Mouse (Mus musculus): ENCODE measurements at regions not wholly inside any gene's neighbourhood (a gene's known extent, or its start where the extent isn't known, plus 50 kb on each side); places are given as distances from the start of the nearest gene placed in this dataset.
A peak's percentile ranks its signal among the peaks of the same experiment; 100 is the strongest.

DNA sequence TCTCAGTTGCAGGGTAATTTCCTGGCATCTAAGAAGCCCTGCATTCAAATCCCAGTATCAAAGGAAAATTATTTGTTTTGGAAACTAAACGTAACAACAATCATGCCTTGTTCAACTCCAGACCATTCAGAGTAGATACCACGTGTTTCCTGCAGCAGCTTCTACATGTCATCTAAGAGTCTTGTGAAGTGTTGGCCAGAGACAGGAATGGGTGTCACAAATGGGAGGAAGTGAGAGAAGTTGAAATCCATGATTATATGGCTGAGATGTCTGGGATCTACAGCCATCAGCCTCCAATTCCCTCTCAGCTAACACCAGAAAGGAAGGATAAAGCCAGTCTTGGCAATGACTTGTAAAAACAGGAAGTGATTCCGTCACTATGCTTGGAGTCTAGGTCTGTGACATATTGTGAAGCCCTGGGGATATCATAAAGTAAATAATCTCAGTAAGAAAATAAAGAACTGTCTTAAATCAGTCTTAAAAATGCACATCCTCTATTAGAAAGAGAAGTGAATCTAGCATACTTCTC lies 495.4 kb downstream of the 9430069I07Rik start:
- ATAC-seq (replicated peaks; ENCODE audit: insufficient number of reproducible peaks, low FRiP score, low TSS enrichment): 0 out of 2 replicates have a peak, but pooled peaks have one; percentile 31
- whole genome bisulfite sequencing (ENCODE audit: insufficient replicate concordance): 52% methylated on average over 3 of the region's 3 CpGs
- no peaks in the 10 kb centered on the region for H3K4me1 ChIP-seq (ENCODE audit: control insufficient read depth, insufficient read depth, low read length)
- H3K4me2 ChIP-seq: no peak overlapping the region
- H3K9ac ChIP-seq (ENCODE audit: low read depth, low read length): no peak overlapping the region
- H3K4me3 ChIP-seq (ENCODE audit: low read depth, low read length): no peak overlapping the region
- no peaks in the 10 kb centered on the region for H3K27me3 ChIP-seq (ENCODE audit: control insufficient read depth, insufficient read depth, low read length)
- no peak overlapping the region for H3K27ac ChIP-seq (ENCODE audit: low read depth, low read length)
- no peaks in the 10 kb centered on the region for H3K9me3 ChIP-seq (replicated peaks; ENCODE audit: control insufficient read depth, low read length)
- no peaks in the 10 kb centered on the region for H3K36me3 ChIP-seq (ENCODE audit: control insufficient read depth, insufficient read depth, low read length)

DNA sequence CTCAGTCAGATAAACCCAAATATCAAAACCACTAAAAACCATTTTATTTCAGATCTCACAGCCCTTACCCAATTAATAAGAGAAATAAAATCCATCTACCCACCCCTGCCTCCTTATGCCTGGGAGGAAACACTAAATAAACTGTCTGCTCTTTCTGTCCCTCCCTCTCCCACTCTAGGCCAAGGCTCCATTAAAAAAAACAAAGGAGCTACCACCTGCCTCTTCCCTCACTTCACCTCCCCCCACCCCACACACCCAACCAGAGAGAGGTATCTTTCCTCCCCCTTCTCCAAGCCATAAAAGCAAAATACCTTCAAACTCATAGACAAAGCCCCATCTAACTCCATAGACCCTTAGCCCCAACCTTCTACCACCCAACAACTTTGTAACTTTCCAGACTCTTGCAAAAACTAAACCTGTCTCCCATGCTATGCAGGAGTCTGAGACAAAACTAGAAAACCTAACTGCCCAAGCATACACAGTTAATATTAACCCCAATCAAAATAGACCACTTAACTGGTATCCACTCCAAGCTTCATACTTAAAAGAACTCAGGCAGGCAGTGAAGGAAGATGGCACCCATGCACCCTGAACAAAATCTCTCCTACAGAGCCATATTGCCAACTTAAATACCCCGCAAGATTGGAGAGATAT lies 532.1 kb downstream of the 9430069I07Rik start:
- H3K4me2 ChIP-seq: no peak overlapping the region
- no peak overlapping the region for H3K4me3 ChIP-seq (ENCODE audit: low read depth, low read length)
- H3K9me3 ChIP-seq (replicated peaks; ENCODE audit: control insufficient read depth, low read length): no peaks in the 10 kb centered on the region
- 83% methylated on average over 1 of the region's 1 CpGs for WGBS (ENCODE audit: insufficient replicate concordance)
- H3K36me3 ChIP-seq (ENCODE audit: control insufficient read depth, insufficient read depth, low read length): no peaks in the 10 kb centered on the region
- no peak for ATAC-seq (replicated peaks; ENCODE audit: insufficient number of reproducible peaks, low FRiP score, low TSS enrichment)
- no peak overlapping the region for H3K9ac ChIP-seq (ENCODE audit: low read depth, low read length)
- H3K27ac ChIP-seq (ENCODE audit: low read depth, low read length): no peak overlapping the region
- no peaks in the 10 kb centered on the region for H3K4me1 ChIP-seq (ENCODE audit: control insufficient read depth, insufficient read depth, low read length)
- no peaks in the 10 kb centered on the region for H3K27me3 ChIP-seq (ENCODE audit: control insufficient read depth, insufficient read depth, low read length)

DNA sequence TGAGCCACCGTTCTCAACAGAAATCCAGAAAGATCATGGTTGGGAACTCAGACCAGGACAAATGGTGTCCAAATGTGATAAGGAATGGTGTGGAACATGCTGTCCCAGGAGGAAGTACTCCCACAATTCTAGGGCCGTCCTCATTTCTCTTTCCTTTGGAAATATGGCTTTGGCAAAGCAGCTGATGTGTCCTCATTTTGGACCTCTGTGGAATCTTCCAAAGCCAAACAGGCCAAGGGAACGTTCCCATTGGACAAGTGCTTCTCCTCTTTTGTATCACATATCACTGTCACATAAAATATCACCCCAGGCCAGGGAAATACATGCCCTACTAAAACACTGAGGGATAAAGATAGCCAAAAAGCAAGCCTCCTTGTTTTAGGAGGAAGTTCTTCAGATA lies 532.8 kb downstream of the 9430069I07Rik start:
- no peaks in the 10 kb centered on the region for H3K9me3 ChIP-seq (replicated peaks; ENCODE audit: control insufficient read depth, low read length)
- no peak for ATAC-seq (replicated peaks; ENCODE audit: insufficient number of reproducible peaks, low FRiP score, low TSS enrichment)
- H3K27ac ChIP-seq (ENCODE audit: low read depth, low read length): no peak overlapping the region
- WGBS (ENCODE audit: insufficient replicate concordance): 85% methylated on average over 3 of the region's 3 CpGs
- H3K4me1 ChIP-seq (ENCODE audit: control insufficient read depth, insufficient read depth, low read length): no peaks in the 10 kb centered on the region
- no peak overlapping the region for H3K4me3 ChIP-seq (ENCODE audit: low read depth, low read length)
- no peaks in the 10 kb centered on the region for H3K27me3 ChIP-seq (ENCODE audit: control insufficient read depth, insufficient read depth, low read length)
- H3K9ac ChIP-seq (ENCODE audit: low read depth, low read length): no peak overlapping the region
- H3K36me3 ChIP-seq (ENCODE audit: control insufficient read depth, insufficient read depth, low read length): no peaks in the 10 kb centered on the region
- H3K4me2 ChIP-seq: no peak overlapping the region

DNA sequence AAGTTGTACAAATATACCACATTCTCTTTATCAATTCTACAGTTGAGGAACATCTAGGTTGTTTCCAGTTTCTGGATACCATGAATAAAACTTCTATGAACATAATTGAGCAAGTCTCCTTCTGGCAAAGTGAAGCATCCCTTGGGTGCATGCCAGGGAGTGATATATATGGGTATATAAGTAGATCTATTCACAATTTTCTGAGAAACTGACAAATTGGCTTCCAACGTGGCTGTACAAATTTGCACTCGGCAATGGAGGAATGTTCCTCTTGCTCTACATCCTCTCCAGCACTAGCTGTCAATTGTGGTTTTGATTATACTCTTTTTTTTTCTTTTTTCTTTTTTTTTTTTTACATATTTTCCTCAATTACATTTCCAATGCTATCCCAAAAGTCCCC lies 576.7 kb downstream of the 9430069I07Rik start:
- H3K27me3 ChIP-seq (ENCODE audit: control insufficient read depth, insufficient read depth, low read length): no peaks in the 10 kb centered on the region
- H3K4me1 ChIP-seq (ENCODE audit: control insufficient read depth, insufficient read depth, low read length): no peaks in the 10 kb centered on the region
- no peaks in the 10 kb centered on the region for H3K9me3 ChIP-seq (replicated peaks; ENCODE audit: control insufficient read depth, low read length)
- ATAC-seq (replicated peaks; ENCODE audit: insufficient number of reproducible peaks, low FRiP score, low TSS enrichment): no peak
- H3K4me3 ChIP-seq (ENCODE audit: low read depth, low read length): no peak overlapping the region
- H3K4me2 ChIP-seq: no peak overlapping the region
- 71% methylated on average over 2 of the region's 2 CpGs for WGBS (ENCODE audit: insufficient replicate concordance)
- no peak overlapping the region for H3K9ac ChIP-seq (ENCODE audit: low read depth, low read length)
- H3K36me3 ChIP-seq (ENCODE audit: control insufficient read depth, insufficient read depth, low read length): no peaks in the 10 kb centered on the region
- no peak overlapping the region for H3K27ac ChIP-seq (ENCODE audit: low read depth, low read length)

DNA sequence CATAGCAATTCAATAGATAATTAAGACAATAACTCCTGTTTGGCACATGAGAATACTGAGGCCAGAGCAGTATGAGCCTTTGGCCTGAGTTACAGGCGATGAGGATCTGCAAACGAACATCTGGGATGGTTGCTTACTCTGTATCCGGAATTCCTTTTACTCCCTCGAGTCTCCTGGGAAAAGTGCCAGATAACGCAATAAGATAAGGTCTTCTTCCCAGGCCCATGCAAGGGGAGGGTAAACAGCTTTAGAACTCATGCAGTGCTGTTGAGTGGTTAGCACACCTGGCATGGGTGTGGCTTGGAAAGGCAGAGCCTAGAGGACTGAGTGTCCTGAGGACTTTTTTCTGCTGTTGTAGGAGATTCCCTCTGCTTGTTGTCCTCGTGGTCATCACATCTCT lies 598.2 kb downstream of the 9430069I07Rik start:
- no peak for ATAC-seq (replicated peaks; ENCODE audit: insufficient number of reproducible peaks, low FRiP score, low TSS enrichment)
- no peaks in the 10 kb centered on the region for H3K9me3 ChIP-seq (replicated peaks; ENCODE audit: control insufficient read depth, low read length)
- H3K4me3 ChIP-seq (ENCODE audit: low read depth, low read length): no peak overlapping the region
- H3K9ac ChIP-seq (ENCODE audit: low read depth, low read length): no peak overlapping the region
- no peak overlapping the region for H3K27ac ChIP-seq (ENCODE audit: low read depth, low read length)
- WGBS (ENCODE audit: insufficient replicate concordance): 36% methylated on average over 6 of the region's 6 CpGs
- no peaks in the 10 kb centered on the region for H3K27me3 ChIP-seq (ENCODE audit: control insufficient read depth, insufficient read depth, low read length)
- no peaks in the 10 kb centered on the region for H3K36me3 ChIP-seq (ENCODE audit: control insufficient read depth, insufficient read depth, low read length)
- no peaks in the 10 kb centered on the region for H3K4me1 ChIP-seq (ENCODE audit: control insufficient read depth, insufficient read depth, low read length)
- H3K4me2 ChIP-seq: no peak overlapping the region

DNA sequence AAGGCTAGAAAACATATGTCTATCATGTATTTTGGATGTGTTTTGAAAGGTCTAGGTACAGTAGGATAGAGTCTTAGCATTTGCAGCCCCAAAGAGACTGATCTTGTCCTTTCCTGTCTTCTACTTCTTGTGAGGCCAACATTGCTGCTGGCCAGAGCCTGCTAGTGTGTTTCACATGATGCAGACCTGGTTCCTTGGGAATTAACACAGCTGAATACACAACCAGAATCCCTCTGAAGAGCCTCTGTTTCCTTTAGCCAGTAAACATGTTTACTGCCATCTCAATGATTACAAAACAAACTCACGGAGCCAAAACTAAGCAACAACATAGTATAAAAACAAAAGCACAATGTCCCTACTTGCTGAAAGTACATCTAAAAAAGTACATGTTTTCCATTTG lies 598.9 kb downstream of the 9430069I07Rik start:
- no peak overlapping the region for H3K4me3 ChIP-seq (ENCODE audit: low read depth, low read length)
- WGBS (ENCODE audit: insufficient replicate concordance): 89% methylated on average over 1 of the region's 1 CpGs
- H3K27me3 ChIP-seq (ENCODE audit: control insufficient read depth, insufficient read depth, low read length): no peaks in the 10 kb centered on the region
- H3K9me3 ChIP-seq (replicated peaks; ENCODE audit: control insufficient read depth, low read length): no peaks in the 10 kb centered on the region
- H3K9ac ChIP-seq (ENCODE audit: low read depth, low read length): no peak overlapping the region
- no peak overlapping the region for H3K27ac ChIP-seq (ENCODE audit: low read depth, low read length)
- no peak overlapping the region for H3K4me2 ChIP-seq
- no peaks in the 10 kb centered on the region for H3K36me3 ChIP-seq (ENCODE audit: control insufficient read depth, insufficient read depth, low read length)
- ATAC-seq (replicated peaks; ENCODE audit: insufficient number of reproducible peaks, low FRiP score, low TSS enrichment): no peak
- no peaks in the 10 kb centered on the region for H3K4me1 ChIP-seq (ENCODE audit: control insufficient read depth, insufficient read depth, low read length)

Measured in heart, embryonic 11.5 days (tissue).